Mouse (Mus musculus): ENCODE measurements around the gene Gnb1l.

- no peak for TF ChIP-seq ZC3H11A (IDR thresholded peaks at IDR 0.05; ENCODE audit: borderline replicate concordance, low read depth, low read length)
- no peak for TF ChIP-seq MAFK (IDR thresholded peaks at IDR 0.05; ENCODE audit: insufficient read depth, low read depth, low read length)
These were observed 88.5 kb downstream of the Gnb1l start for GRCm38 (mm10) chr16:18586906-18587546.
